Mouse (Mus musculus) c-Kit-negative CD71-positive TER-119-positive erythroid progenitor cells, embryonic 14.5 days (primary cell): Measurements from ENCODE around the gene Vmn1r87.
"Not testable (repeated sequence)": the region's sequence is repeated elsewhere in the genome, so short reads cannot be mapped to it uniquely, and the experiment has no call there.

Experiments used
- DNase-seq: peaks from one replicate; pipeline ENCODE4 v3.0.0-alpha.2; 2013; ENCODE audit warnings: low read depth, low spot score

Vmn1r87 gene

GRCm38 (mm10) chr7:13140057-13140456 lies at the start of gene Vmn1r87:
TSS of gene Vmn1r87 (minus strand) at chr7:13140157.
- DNase-seq, result no peak

DNA sequence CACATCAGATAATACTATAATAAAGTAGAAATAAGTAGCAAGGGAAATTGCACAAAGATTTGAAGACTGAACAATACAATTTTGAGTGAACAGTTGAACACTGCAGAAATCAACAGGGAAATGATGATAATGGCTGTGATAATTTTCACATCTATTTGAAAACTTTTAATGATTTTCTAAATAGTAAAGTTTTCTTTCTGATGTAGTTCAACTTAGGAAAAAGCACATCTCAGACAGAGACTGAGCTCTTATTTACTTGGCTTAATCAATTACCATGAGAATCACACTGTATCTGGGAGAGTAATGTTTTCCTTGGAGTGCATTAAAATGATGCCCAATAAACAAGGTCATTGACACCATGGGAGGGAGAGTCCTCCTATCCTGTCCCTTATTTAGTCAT lies 19.3 kb upstream of the Vmn1r87 start, which contains the start of gene Vmn1r88:
Gene Vmn1r88 (plus strand): TSS at position 301 of the 400 bp plus-strand sequence.
- no peak for DNase-seq

DNA sequence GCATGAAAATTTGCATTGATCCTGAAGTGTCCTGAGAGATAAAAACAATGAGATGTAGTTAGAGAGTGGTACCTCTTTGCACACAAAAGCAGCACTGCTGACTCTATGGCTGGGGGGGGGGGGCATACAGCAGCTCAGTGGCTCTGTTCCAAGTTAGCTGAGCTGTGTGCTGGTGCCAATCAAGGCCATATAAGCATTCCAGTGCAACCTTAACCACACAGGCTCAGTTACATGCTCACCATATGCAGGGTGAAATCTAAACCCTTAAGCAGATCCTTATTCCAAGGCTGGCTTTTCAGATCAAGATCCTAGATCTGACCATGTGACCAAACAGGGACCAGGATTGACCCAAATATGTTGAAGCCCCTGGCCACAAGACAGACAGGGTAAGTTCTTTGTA lies 2.6 kb downstream of the Vmn1r87 start:
- DNase-seq, result no peak

DNA sequence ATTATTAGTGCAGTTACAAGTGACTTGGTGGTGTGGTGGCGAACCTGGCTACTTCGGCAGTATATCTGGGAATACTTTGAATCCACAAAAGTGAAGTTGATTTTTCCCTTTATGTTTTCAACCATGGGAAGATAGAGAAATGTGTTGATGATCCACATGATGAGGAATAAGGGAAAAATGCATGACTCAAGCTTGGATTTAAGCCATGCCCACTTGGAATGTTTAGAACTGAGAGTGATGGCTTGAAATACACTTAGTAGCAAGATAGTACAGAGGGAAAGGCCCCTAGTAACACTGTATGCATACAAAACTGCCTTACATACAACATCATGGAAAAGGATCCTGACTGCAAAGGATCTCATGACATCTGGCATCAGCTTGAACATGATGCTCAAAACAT lies 8.1 kb downstream of the Vmn1r87 start:
- no peak for DNase-seq

- DNase-seq, result not testable (repeated sequence)
These were observed 16.3 kb downstream of the Vmn1r87 start for GRCm38 (mm10) chr7:13123554-13124153.

- no peak for DNase-seq
These were observed 20.1 kb downstream of the Vmn1r87 start, which contains the start of gene Vmn1r86 for GRCm38 (mm10) chr7:13119817-13120216. TSS of gene Vmn1r86 (minus strand) at chr7:13119917.

GRCm38 (mm10) chr7:13095073-13095472 lies 44.9 kb downstream of the Vmn1r87 start, which contains the start of gene Vmn1r85:
TSS of gene Vmn1r85 (minus strand) at chr7:13095173.
- no peak for DNase-seq
